Mouse (Mus musculus): ENCODE data around the gene Moap1. TPM values are rescaled to one million over a fixed set of nuclear protein-coding genes. Genes with fewer than 3 reads are reported as not detected.

Gene Moap1
- polyA plus RNA-seq, 1 experiment from 2014 or later, result 41.4 TPM

GRCm38 (mm10) chr12:102698089-102698684 is 45.3 kb downstream of the Moap1 start:
- Histone ChIP-seq H3K27ac (ENCODE audit: low read depth, low read length) (peak overlapping the region; percentile 82), H3K9ac (ENCODE audit: low read length) (peak overlapping the region; percentile 56), H3K9me3 (ENCODE audit: control insufficient read depth, low read length) (no peaks in the 10 kb centered on the region), H3K36me3 (ENCODE audit: control insufficient read depth, insufficient read depth, low read length) (no peaks in the 10 kb centered on the region), H3K4me3 (ENCODE audit: low read depth, low read length) (no peak overlapping the region), H3K27me3 (ENCODE audit: control insufficient read depth, insufficient read depth, low read length) (no peaks in the 10 kb centered on the region), H3K4me2 (no peak overlapping the region), H3K4me1 (ENCODE audit: control insufficient read depth, insufficient read depth, low read length) (peaks cover 39% of the 10 kb centered on the region)
- ATAC-seq (ENCODE audit: low FRiP score) (peak; percentile 80), DNase-seq (ENCODE audit: low spot score, missing footprints) (peak; percentile 91)
- 8% methylated on average over 1 of the region's 1 CpGs for WGBS

GRCm38 (mm10) chr12:102697381-102697780 is 46.1 kb downstream of the Moap1 start:
- Histone ChIP-seq H3K9ac (ENCODE audit: low read length) (peak overlapping the region; percentile 6; the same call in 1 of the 2 replicates), H3K4me1 (ENCODE audit: control insufficient read depth, insufficient read depth, low read length) (peaks cover 31% of the 10 kb centered on the region), H3K4me2 (no peak overlapping the region), H3K27me3 (ENCODE audit: control insufficient read depth, insufficient read depth, low read length) (no peaks in the 10 kb centered on the region), H3K36me3 (ENCODE audit: control insufficient read depth, insufficient read depth, low read length) (no peaks in the 10 kb centered on the region), H3K4me3 (ENCODE audit: low read depth, low read length) (no peak overlapping the region), H3K9me3 (ENCODE audit: control insufficient read depth, low read length) (no peaks in the 10 kb centered on the region), H3K27ac (ENCODE audit: low read depth, low read length) (no peak overlapping the region)
- DNase-seq (ENCODE audit: low spot score, missing footprints) (no peak), ATAC-seq (ENCODE audit: low FRiP score) (no peak)
- WGBS, result 77% methylated on average over 7 of the region's 7 CpGs

- no peak overlapping the region for H3K27ac ChIP-seq (ENCODE audit: low read depth, low read length)
- 94% methylated on average over 14 of the region's 14 CpGs for WGBS
Observed at GRCm38 (mm10) chr12:102696635-102697354, 46.7 kb downstream of the Moap1 start.

GRCm38 (mm10) chr12:102695369-102696239 is 47.9 kb downstream of the Moap1 start:
- peaks cover 29% of the 10 kb centered on the region for H3K4me1 ChIP-seq (ENCODE audit: control insufficient read depth, insufficient read depth, low read length)
- no peak for ATAC-seq (ENCODE audit: low FRiP score)
- no peaks in the 10 kb centered on the region for H3K9me3 ChIP-seq (ENCODE audit: control insufficient read depth, low read length)
- H3K27me3 ChIP-seq (ENCODE audit: control insufficient read depth, insufficient read depth, low read length), result no peaks in the 10 kb centered on the region
- no peak for DNase-seq (ENCODE audit: low spot score, missing footprints)
- no peaks in the 10 kb centered on the region for H3K36me3 ChIP-seq (ENCODE audit: control insufficient read depth, insufficient read depth, low read length)
- H3K27ac ChIP-seq (ENCODE audit: low read depth, low read length), result no peak overlapping the region
- no peak overlapping the region for H3K4me3 ChIP-seq (ENCODE audit: low read depth, low read length)
- no peak overlapping the region for H3K4me2 ChIP-seq
- WGBS, result 63% methylated on average over 18 of the region's 18 CpGs
- no peak overlapping the region for H3K9ac ChIP-seq (ENCODE audit: low read length)

More at GRCm38 (mm10) chr12:102696635-102697354, 46.7 kb downstream of the Moap1 start:
- Histone ChIP-seq H3K36me3 (ENCODE audit: control insufficient read depth, insufficient read depth, low read length) (no peaks in the 10 kb centered on the region), H3K4me3 (ENCODE audit: low read depth, low read length) (no peak overlapping the region), H3K9me3 (ENCODE audit: control insufficient read depth, low read length) (no peaks in the 10 kb centered on the region), H3K27me3 (ENCODE audit: control insufficient read depth, insufficient read depth, low read length) (no peaks in the 10 kb centered on the region), H3K4me1 (ENCODE audit: control insufficient read depth, insufficient read depth, low read length) (peaks cover 26% of the 10 kb centered on the region), H3K4me2 (no peak overlapping the region), H3K9ac (ENCODE audit: low read length) (no peak overlapping the region)
- DNase-seq (ENCODE audit: low spot score, missing footprints), result no peak
- no peak for ATAC-seq (ENCODE audit: low FRiP score)

Other genes starting within 250 kb of the Moap1 start
- gene Chga, start 188.7 kb downstream of the Moap1 start, polyA plus RNA-seq (2014; fragmentation: Nextera tagmentation; extraction: Ambion mirVana), result 23.5 and 24.0 TPM in 2 replicates
- gene Itpk1, start 38.7 kb downstream of the Moap1 start, polyA plus RNA-seq (2014; fragmentation: Nextera tagmentation; extraction: Ambion mirVana), result 11.6 and 14.2 TPM in 2 replicates
- gene Tmem251, start 101 bp upstream of the Moap1 start, polyA plus RNA-seq (2014; fragmentation: Nextera tagmentation; extraction: Ambion mirVana), result 12.2 and 12.3 TPM in 2 replicates
- gene Gm28051, start 14.1 kb upstream of the Moap1 start, polyA plus RNA-seq (2014; fragmentation: Nextera tagmentation; extraction: Ambion mirVana), result not detected in 2 replicates
- gene Gon7, start 14.1 kb upstream of the Moap1 start, polyA plus RNA-seq (2014; fragmentation: Nextera tagmentation; extraction: Ambion mirVana), result 47.7 and 52.6 TPM in 2 replicates
- 70.8 and 75.0 TPM in 2 replicates for gene Ubr7, start 14.3 kb upstream of the Moap1 start, polyA plus RNA-seq (2014; fragmentation: Nextera tagmentation; extraction: Ambion mirVana)
- gene Gm20604, start 15.0 kb upstream of the Moap1 start, polyA plus RNA-seq (2014; fragmentation: Nextera tagmentation; extraction: Ambion mirVana), result 36.0 and 36.5 TPM in 2 replicates
- gene Btbd7, start 134.8 kb upstream of the Moap1 start, polyA plus RNA-seq (2014; fragmentation: Nextera tagmentation; extraction: Ambion mirVana), result 18.4 and 18.5 TPM in 2 replicates
- gene Cox8c, start 155.7 kb upstream of the Moap1 start, polyA plus RNA-seq (2014; fragmentation: Nextera tagmentation; extraction: Ambion mirVana), result not detected in 2 replicates
- gene Unc79, start 205.2 kb upstream of the Moap1 start, polyA plus RNA-seq (2014; fragmentation: Nextera tagmentation; extraction: Ambion mirVana), result 2.6 and 2.9 TPM in 2 replicates